Mouse (Mus musculus) splenic B cell, adult 2 months (primary cell): ENCODE results near the gene Lrrc49.

Source experiments
- DNase-seq: peaks from one replicate; pipeline ENCODE4 v3.0.0-alpha.2; 2011; ENCODE audit warnings: low read depth, low spot score
- H3K27me3 ChIP-seq: 2 replicates; pipeline ENCODE4 v1.6.1; 2012; ENCODE audit warnings: mild to moderate bottlenecking, low read length, moderate library complexity, mixed read lengths; ENCODE audit not compliant: control insufficient read depth, poor library complexity, insufficient read depth, severe bottlenecking
- H3K36me3 ChIP-seq: 2 replicates; pipeline ENCODE4 v1.6.1; 2012; ENCODE audit warnings: mild to moderate bottlenecking, low read length, moderate library complexity, mixed read lengths; ENCODE audit not compliant: control insufficient read depth, poor library complexity, insufficient read depth, severe bottlenecking

Lrrc49 gene

DNA sequence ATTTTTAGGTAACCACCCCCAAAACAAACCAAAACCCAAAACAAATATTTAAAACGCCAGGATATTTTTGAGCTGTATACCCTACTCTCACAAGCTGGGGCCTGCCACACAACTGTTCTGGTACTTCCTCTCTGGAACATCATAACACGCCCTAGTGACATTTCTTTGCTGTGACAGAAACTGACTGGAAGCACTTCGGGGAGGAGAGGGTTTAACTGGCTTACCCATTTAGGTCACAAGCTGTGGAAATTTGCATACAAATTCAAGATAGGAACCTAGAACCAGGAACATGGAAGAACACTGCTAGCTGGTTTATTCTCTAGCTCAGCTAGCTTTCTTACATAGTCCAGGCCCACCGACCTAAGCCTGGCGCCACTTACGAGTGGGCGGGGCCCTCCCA lies 92.6 kb downstream of the Lrrc49 start:
- Histone ChIP-seq H3K27me3 (no peaks in the 10 kb centered on the region), H3K36me3 (no peaks in the 10 kb centered on the region)
- peak; percentile 56 for DNase-seq

DNA sequence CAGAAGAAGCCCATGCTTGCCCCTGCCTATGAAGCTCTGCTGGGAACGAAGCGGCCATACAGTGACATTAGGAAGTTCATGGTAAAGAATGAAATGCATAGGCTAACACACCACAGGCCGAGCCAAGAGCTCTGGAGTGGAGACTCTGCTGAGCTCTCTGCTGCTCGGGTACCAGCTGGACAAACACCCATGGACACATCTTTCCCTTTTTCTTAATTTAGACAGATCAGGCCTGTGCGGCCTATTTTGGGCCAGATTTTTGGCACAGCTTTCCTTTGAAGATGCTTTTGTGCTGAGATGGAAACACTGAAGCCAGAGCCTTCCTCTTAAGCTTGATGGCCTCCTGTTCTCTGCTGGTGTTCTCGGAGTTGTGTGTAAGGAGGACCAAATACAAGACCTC lies 95.0 kb downstream of the Lrrc49 start:
- DNase-seq = no peak
- Histone ChIP-seq H3K36me3 (no peaks in the 10 kb centered on the region), H3K27me3 (no peaks in the 10 kb centered on the region)

DNA sequence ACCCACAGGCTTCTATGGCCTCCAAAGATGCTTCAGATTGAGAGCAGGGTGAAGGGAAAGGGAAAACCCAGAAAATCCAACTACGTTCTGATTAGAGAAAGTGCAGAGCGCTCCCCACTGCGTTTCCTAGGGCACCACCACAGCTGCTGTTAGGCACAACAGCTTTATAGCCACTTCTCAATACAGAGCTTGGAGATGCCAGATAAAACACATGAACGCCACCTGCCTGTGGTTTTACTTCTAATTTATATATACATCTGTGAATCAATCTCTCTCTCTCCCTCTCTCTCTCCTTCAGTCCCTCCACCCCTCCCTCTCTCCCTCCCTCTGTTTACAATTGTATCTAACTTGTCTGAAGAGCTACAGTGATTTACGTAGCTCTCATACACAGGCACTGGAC lies 95.6 kb downstream of the Lrrc49 start:
- Histone ChIP-seq H3K36me3 (no peaks in the 10 kb centered on the region), H3K27me3 (no peaks in the 10 kb centered on the region)
- DNase-seq = no peak

DNA sequence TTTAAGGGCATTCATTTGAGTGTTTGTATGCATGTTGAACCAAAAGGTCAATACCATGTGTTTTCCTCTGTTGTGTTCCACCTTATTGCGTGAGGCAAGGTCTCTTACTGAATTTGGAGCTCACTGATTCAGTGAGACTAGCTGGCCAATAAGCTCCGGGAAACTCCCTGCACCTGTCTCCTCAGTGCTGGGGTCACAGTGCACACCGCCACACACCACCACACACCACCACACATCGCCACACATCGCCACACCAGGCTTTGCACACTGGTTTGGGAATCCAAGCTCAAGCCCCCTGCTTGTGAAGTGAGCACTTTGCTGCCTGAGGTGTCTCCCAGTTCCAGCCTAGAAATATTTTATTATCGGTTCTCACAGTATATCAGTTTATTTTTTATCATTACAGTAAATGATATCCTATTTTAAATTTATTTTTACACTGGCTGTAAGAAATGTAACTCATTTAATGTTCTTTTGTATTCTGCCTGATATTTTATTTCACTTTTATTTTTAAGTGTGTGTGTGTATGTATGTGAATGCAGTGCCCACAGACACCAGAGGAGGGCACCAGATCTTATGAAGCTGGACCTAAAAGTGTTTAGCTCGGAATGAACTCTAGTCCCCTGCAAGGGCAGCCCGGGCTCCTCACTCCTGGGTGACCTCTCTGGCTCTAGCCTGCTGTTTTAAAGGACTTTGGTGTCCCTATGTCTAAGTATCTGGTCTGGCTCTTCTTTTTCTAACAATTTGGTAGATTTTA lies 96.9 kb downstream of the Lrrc49 start:
- no peaks in the 10 kb centered on the region for H3K27me3 ChIP-seq
- no peaks in the 10 kb centered on the region for H3K36me3 ChIP-seq
- DNase-seq = peak; percentile 18

DNA sequence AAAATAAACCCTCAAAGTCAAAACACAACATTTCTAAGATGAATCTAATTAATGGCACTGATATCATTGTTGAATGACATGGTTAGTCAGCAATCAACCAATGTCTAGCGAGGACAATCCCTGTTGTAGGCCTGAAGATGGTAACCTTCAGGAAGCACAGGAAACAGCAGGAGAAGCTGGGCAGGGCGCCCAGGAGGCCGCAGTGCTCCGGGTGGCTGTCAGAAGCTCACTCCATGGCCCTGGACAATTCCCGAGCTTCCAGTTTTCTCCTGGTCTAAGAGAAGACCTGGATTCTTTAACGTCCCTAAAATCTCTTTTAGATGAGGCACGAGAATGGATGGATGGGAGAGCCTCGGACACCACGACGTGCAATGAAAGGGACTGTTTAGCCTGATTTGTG lies 99.0 kb downstream of the Lrrc49 start:
- Histone ChIP-seq H3K36me3 (no peaks in the 10 kb centered on the region), H3K27me3 (no peaks in the 10 kb centered on the region)
- no peak for DNase-seq

DNA sequence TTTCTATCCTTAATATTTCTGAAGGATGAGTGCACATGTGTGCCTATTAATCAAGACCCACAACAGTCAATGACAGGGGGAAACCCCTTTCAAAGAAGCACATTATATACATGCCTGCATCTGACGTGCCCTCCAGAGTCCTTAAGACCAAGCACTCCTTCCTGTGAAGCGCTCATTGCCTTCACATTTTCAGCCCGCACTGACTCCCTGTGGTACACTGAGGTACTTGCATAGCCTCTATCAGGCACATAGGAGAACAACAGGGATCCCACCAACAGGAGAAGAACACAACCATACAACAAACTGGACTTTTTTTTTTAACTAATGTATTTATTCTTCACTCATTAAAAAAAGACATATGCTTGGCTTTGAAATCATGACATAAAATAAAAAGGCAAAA lies 101.0 kb downstream of the Lrrc49 start:
- Histone ChIP-seq H3K27me3 (no peaks in the 10 kb centered on the region), H3K36me3 (no peaks in the 10 kb centered on the region)
- no peak for DNase-seq

DNA sequence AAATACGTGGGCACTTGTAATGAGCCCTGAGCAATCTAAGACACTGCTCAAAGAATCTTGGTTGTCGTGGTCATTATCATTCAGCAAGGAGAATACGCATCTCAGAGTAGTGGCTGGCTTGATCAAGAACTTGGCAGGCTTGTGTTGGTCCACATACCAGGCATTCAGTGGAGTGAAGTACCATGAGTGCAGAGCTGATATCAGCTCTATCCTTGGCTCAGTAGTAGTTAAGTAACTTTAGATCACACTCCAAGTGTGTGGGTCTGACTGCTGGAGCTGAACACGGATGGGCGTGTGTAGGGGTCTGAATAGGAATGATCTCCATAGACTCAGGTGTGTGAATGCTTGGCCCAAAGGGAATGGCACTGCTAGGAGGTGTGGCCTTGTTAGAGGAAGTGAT lies 102.8 kb downstream of the Lrrc49 start:
- Histone ChIP-seq H3K27me3 (no peaks in the 10 kb centered on the region), H3K36me3 (no peaks in the 10 kb centered on the region)
- no peak for DNase-seq

DNA sequence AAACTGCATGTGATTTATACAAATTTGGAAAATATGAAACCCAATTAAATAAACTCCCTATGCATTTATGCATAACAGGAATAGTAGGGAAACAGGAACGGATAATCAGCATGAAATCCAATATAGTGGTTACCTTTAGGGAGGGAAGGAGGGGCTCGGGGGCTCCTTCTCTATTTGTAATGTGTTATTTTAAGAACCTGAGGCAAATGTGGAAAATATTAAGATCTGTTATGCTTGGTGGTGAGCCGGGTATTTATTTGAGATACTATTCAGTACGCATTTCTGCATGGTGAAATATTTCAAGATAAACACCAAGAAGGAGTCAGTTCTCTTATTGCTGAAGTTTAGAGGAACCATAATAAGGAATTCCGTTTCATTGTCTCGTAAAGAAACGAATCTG lies 105.4 kb downstream of the Lrrc49 start:
- no peaks in the 10 kb centered on the region for H3K36me3 ChIP-seq
- DNase-seq = no peak
- H3K27me3 ChIP-seq = no peaks in the 10 kb centered on the region

DNA sequence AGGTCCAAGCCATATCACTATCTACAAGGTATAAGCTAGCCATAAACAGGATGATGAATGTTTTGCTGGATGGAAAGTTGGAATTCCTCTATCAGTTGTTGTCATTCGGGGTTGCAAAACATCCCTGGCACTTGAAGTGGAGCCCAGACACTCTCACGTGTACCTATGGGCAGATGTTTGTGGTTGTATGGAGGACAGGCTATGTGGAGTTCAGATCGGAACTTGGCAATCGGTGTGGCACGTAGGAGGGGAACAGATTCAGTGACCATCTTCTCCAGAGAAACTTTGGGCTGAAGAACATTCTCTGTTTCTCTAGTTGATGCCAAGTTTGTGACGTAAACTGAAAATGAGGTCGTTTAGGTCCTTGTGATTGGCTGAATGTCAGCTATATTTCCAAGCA lies 114.9 kb downstream of the Lrrc49 start:
- Histone ChIP-seq H3K36me3 (no peaks in the 10 kb centered on the region), H3K27me3 (no peaks in the 10 kb centered on the region)
- no peak for DNase-seq

DNA sequence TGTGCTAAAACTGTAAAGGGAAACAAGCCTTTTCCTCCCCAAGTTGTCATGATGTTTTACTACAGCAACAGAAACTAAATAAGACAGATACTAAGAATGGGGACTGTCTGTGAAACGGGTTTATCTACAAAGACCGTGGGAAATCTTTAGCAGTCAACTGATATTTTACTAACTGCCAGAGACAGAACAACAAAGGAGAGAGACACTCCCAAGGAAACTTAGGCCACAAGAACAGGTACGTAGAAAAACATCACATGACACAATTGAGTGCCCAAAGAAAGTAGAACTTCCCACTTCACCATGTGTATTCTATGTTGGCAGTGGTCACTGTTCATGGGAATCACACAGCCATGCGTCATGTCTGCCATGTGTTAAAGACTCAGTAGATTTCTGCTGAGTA lies 116.2 kb downstream of the Lrrc49 start:
- no peak for DNase-seq
- Histone ChIP-seq H3K27me3 (no peaks in the 10 kb centered on the region), H3K36me3 (no peaks in the 10 kb centered on the region)

DNA sequence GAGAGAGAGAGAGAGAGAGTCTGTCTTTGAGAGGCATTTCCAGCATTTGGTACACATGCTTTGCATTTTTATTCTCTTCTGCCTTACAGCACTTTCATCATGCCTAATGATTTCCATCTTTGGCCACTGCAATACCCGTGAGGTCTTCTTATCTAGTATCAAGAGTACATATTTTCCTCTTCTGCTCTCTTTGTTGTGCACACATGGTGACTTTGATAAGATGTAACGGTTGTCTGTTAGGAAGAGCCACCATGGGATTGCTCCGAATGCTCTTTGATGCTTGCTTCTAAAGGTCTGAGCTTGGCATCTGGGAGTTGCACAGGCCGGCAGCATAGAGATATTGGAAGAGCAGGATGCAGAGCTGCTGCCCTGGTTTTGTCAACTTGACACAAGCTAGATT lies 116.9 kb downstream of the Lrrc49 start:
- Histone ChIP-seq H3K36me3 (no peaks in the 10 kb centered on the region), H3K27me3 (no peaks in the 10 kb centered on the region)
- DNase-seq = no peak

DNA sequence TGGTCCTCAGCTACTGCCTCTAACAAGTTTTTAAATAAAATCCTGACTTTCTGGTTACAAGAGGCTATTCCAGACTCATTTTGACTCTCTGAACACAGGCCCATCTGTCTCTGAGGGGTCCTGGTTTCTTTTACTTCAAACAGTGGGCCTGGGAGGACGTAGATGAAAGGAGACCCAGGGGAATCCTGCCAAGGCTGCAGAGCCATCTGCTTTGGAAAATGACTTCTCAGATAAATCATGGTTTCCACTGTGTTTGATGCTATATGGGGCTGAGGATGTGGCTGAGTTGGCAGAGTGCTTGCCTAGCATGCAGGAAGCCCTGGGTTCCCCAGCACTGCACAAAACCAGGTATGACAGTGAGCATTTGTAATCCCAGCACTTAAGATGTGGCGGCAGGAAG lies 118.6 kb downstream of the Lrrc49 start:
- no peak for DNase-seq

DNA sequence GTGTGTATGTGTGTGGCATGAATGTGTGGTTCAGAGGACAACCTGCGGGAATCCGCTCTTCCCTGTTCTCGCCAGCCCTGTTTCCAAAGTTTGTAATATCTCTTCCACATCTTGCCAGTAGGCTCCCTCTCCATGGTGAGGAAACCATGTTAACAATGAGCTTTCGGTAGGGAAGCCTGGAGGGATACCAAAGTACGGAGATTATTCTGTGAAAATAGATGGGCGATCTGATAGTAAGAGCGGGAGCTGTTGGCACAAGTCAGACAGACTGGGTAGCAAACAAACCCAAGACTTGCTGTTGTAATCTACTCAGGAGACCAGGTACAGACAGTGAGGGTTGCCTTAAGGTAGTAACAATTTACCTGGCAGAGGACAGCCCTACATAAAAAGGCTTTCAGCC lies 124.1 kb downstream of the Lrrc49 start:
- Histone ChIP-seq H3K36me3 (no peaks in the 10 kb centered on the region), H3K27me3 (no peaks in the 10 kb centered on the region)
- DNase-seq = no peak

More for the DNA sequence above, 118.6 kb downstream of the Lrrc49 start:
- Histone ChIP-seq H3K36me3 (no peaks in the 10 kb centered on the region), H3K27me3 (no peaks in the 10 kb centered on the region)

DNA sequence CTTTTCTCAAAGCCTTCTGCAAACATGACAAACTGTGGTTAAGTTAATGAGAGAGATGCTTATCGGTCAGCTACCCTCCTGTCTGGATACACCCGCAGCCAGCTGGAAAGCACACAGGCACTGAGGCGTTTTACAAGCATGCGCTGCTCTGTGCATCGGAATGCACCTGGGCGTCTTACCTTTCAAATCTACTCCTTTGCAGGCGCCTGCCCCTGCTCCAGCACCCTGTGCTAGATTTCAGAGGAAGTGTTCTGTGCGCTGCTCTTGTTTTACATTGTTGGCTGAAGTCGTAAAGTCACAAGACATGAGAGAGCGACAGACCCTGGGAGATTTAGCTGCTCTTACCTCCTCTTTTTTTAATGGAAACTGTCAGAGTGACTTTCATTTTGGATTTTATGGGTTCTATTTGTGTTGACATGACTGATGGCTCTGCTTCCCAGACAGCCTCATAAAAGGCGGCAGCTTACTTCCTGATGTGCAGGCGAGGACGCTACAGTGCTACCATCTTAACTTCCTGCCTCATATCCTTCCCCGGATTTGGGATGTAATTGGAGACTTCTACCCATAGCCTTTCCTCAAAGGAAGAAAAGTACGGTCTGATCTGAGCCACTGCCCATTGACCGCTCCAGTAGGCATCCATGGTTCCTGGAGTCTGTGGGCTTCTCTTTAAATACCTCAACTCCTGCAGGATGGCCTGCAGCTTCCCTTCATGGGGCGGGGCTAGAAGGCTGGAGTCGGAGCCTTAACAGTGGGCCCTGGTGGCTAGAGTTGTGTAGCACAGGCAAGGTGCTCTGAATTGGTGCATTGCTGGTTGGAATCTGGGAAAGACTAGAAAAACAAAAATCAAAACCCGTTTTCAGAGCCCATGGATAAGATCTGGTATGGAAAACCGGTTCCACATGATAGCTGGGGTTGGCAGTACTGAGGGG lies 125.3 kb downstream of the Lrrc49 start:
- Histone ChIP-seq H3K36me3 (no peaks in the 10 kb centered on the region), H3K27me3 (no peaks in the 10 kb centered on the region)
- peak; percentile 3 for DNase-seq

DNA sequence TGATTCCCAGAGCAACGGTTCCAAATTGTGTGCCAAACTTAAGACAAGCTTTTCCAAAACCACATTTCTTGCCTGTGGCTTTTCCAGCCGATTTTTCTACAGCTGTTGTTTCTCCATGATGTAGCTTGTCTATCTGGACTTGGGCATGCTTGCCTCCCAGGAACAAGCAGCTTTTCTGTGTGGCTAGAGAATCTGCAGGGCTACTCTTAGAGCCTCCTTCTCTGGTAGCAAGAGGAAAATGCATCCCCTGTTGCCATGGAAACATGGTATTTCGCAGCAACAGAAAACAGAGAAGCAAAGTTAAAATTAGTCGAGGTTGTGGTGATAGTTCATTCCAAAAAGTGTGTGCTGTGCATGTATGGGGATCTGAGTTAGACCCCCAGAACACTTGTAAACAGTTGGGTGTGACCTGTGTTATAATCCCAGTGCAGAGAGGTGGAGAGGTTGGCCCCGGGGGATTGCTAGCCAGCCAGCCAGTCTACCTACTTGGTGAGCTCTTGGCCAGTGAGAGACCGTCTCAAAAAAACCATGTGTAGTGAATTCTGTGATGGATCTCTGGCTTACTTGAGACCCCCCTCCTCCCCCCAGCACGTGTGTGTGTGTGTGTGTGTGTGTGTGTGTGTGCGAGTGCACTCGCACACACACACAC lies 126.2 kb downstream of the Lrrc49 start:
- no peak for DNase-seq
- no peaks in the 10 kb centered on the region for H3K27me3 ChIP-seq
- no peaks in the 10 kb centered on the region for H3K36me3 ChIP-seq
